Mouse (Mus musculus) forebrain, embryonic 12.5 days (tissue): ENCODE results near the gene Rims1. TPM values are rescaled to one million over a fixed set of nuclear protein-coding genes. Genes with fewer than 3 reads are reported as not detected.

Experiments
- ATAC-seq: fragments of 200-750 bp; cut with Nextera tagmentation; 2 replicates; pipeline ENCODE4 v1.8.0; 2017; ENCODE audit warnings: moderate TSS enrichment; ENCODE audit not compliant: low FRiP score
- H3K27ac ChIP-seq: fragments of 300-500 bp; sonication (generic); 2 replicates; pipeline ENCODE4 v1.5.1; 2016; ENCODE audit warnings: mild to moderate bottlenecking
- H3K27me3 ChIP-seq: fragments of 300-500 bp; sonication (generic); 2 replicates; pipeline ENCODE4 v1.6.1; 2016; ENCODE audit warnings: mild to moderate bottlenecking
- H3K36me3 ChIP-seq: fragments of 300-500 bp; sonication (generic); replicated peaks from 2 replicates; pipeline ENCODE4 v1.6.1; 2016; ENCODE audit warnings: mild to moderate bottlenecking
- H3K4me1 ChIP-seq: fragments of 300-500 bp; sonication (generic); 2 replicates; pipeline ENCODE4 v1.6.1; 2016
- H3K4me2 ChIP-seq: fragments of 300-500 bp; sonication (generic); 2 replicates; pipeline ENCODE4 v1.6.1; 2016; ENCODE audit warnings: mild to moderate bottlenecking, moderate library complexity
- H3K4me3 ChIP-seq: fragments of 300-500 bp; sonication (generic); replicated peaks from 2 replicates; pipeline ENCODE4 v1.5.1; 2016; ENCODE audit warnings: mild to moderate bottlenecking
- H3K9ac ChIP-seq: fragments of 300-500 bp; sonication (generic); 2 replicates; pipeline ENCODE4 v1.6.1; 2016; ENCODE audit warnings: mild to moderate bottlenecking
- H3K9me3 ChIP-seq: fragments of 300-500 bp; sonication (generic); 2 replicates; pipeline ENCODE4 v1.6.1; 2016
- WGBS: fragments of 180-500 bp; shearing (Covaris S2); methylation state at CpG from one replicate; pipeline ENCODE4 v1.1.7; 2016; 5-methylcytosine and 5-hydroxymethylcytosine counted together
- polyA plus RNA-seq: library from polyadenylated mRNA; unstranded; fragments of >200 nt; fragmentation: Nextera tagmentation; extraction: Ambion mirVana; gene quantifications from 2 replicates; pipeline ENCODE4 v1.2.1, GENCODE M21; 2016

The Rims1 gene
- polyA plus RNA-seq, 1 experiment from 2014 or later, result 5.4 TPM

GRCm38 (mm10) chr1:22293310-22293709 is 512.5 kb downstream of the Rims1 start:
- Histone ChIP-seq H3K4me2 (no peak overlapping the region), H3K27me3 (no peaks in the 10 kb centered on the region), H3K4me1 (peaks cover 3% of the 10 kb centered on the region; the same call in 1 of the 2 replicates), H3K27ac (no peak overlapping the region), H3K9me3 (no peaks in the 10 kb centered on the region), H3K4me3 (no peak overlapping the region), H3K36me3 (no peaks in the 10 kb centered on the region), H3K9ac (no peak overlapping the region)
- 83% methylated on average over 2 of the region's 2 CpGs for WGBS
- no peak for ATAC-seq

GRCm38 (mm10) chr1:22286807-22287206 is 519.0 kb downstream of the Rims1 start:
- H3K36me3 ChIP-seq, result no peaks in the 10 kb centered on the region
- ATAC-seq, result no peak
- H3K27ac ChIP-seq, result no peak overlapping the region
- H3K4me1 ChIP-seq, result no peaks in the 10 kb centered on the region
- WGBS, result 84% methylated on average over 2 of the region's 2 CpGs
- H3K4me2 ChIP-seq, result no peak overlapping the region
- no peak overlapping the region for H3K9ac ChIP-seq
- H3K4me3 ChIP-seq, result no peak overlapping the region
- H3K9me3 ChIP-seq, result no peaks in the 10 kb centered on the region
- no peaks in the 10 kb centered on the region for H3K27me3 ChIP-seq

GRCm38 (mm10) chr1:22279954-22280353 is 525.8 kb downstream of the Rims1 start:
- ATAC-seq, result no peak
- 79% methylated on average over 1 of the region's 1 CpGs for WGBS
- H3K36me3 ChIP-seq, result no peaks in the 10 kb centered on the region

GRCm38 (mm10) chr1:22274081-22274480 is 531.7 kb downstream of the Rims1 start:
- Histone ChIP-seq H3K36me3 (no peaks in the 10 kb centered on the region), H3K4me3 (no peak overlapping the region), H3K27me3 (no peaks in the 10 kb centered on the region), H3K27ac (no peak overlapping the region), H3K4me1 (no peaks in the 10 kb centered on the region), H3K9me3 (no peaks in the 10 kb centered on the region), H3K9ac (no peak overlapping the region), H3K4me2 (no peak overlapping the region)
- no peak for ATAC-seq
- 82% methylated on average over 2 of the region's 2 CpGs for WGBS

More at GRCm38 (mm10) chr1:22279954-22280353, 525.8 kb downstream of the Rims1 start:
- Histone ChIP-seq H3K27ac (no peak overlapping the region), H3K4me2 (no peak overlapping the region), H3K9ac (no peak overlapping the region), H3K4me1 (no peaks in the 10 kb centered on the region), H3K27me3 (no peaks in the 10 kb centered on the region), H3K9me3 (no peaks in the 10 kb centered on the region), H3K4me3 (no peak overlapping the region)

- no peak for ATAC-seq
- H3K9ac ChIP-seq, result no peak overlapping the region
These were observed 535.7 kb downstream of the Rims1 start for GRCm38 (mm10) chr1:22270131-22270530.

GRCm38 (mm10) chr1:22268581-22269359 is 537.0 kb downstream of the Rims1 start:
- H3K9me3 ChIP-seq, result no peaks in the 10 kb centered on the region
- 32% methylated on average over 15 of the region's 15 CpGs for WGBS
- H3K36me3 ChIP-seq, result no peaks in the 10 kb centered on the region
- no peak overlapping the region for H3K9ac ChIP-seq
- H3K27ac ChIP-seq, result no peak overlapping the region
- ATAC-seq, result peak; percentile 75
- no peak overlapping the region for H3K4me3 ChIP-seq
- H3K4me2 ChIP-seq, result no peak overlapping the region
- H3K4me1 ChIP-seq, result peaks cover 6% of the 10 kb centered on the region
- no peaks in the 10 kb centered on the region for H3K27me3 ChIP-seq

More at GRCm38 (mm10) chr1:22270131-22270530, 535.7 kb downstream of the Rims1 start:
- Histone ChIP-seq H3K36me3 (no peaks in the 10 kb centered on the region), H3K4me1 (peaks cover 6% of the 10 kb centered on the region), H3K4me3 (no peak overlapping the region), H3K9me3 (no peaks in the 10 kb centered on the region), H3K4me2 (no peak overlapping the region), H3K27me3 (no peaks in the 10 kb centered on the region), H3K27ac (no peak overlapping the region)
- WGBS, result 63% methylated on average over 5 of the region's 5 CpGs

GRCm38 (mm10) chr1:22266491-22266890 is 539.3 kb downstream of the Rims1 start:
- ATAC-seq, result no peak; the same call in 1 of the 2 replicates
- 49% methylated on average over 10 of the region's 10 CpGs for WGBS

GRCm38 (mm10) chr1:22265528-22265927 is 540.3 kb downstream of the Rims1 start:
- Histone ChIP-seq H3K27me3 (no peaks in the 10 kb centered on the region), H3K9me3 (no peaks in the 10 kb centered on the region), H3K9ac (no peak overlapping the region), H3K4me1 (peaks cover 6% of the 10 kb centered on the region), H3K4me2 (no peak overlapping the region), H3K27ac (no peak overlapping the region), H3K4me3 (no peak overlapping the region), H3K36me3 (no peaks in the 10 kb centered on the region)
- 77% methylated on average over 3 of the region's 3 CpGs for WGBS
- no peak for ATAC-seq

More at GRCm38 (mm10) chr1:22266491-22266890, 539.3 kb downstream of the Rims1 start:
- H3K4me2 ChIP-seq, result no peak overlapping the region
- H3K9ac ChIP-seq, result no peak overlapping the region
- no peaks in the 10 kb centered on the region for H3K9me3 ChIP-seq
- H3K27me3 ChIP-seq, result no peaks in the 10 kb centered on the region
- H3K4me3 ChIP-seq, result no peak overlapping the region
- no peak overlapping the region for H3K27ac ChIP-seq
- peaks cover 6% of the 10 kb centered on the region for H3K4me1 ChIP-seq
- no peaks in the 10 kb centered on the region for H3K36me3 ChIP-seq

- no peak overlapping the region for H3K4me3 ChIP-seq
- H3K36me3 ChIP-seq, result no peaks in the 10 kb centered on the region
- peaks cover 6% of the 10 kb centered on the region for H3K4me1 ChIP-seq
- no peak for ATAC-seq
- H3K27ac ChIP-seq, result no peak overlapping the region
- H3K4me2 ChIP-seq, result no peak overlapping the region
- 62% methylated on average over 6 of the region's 6 CpGs for WGBS
- no peaks in the 10 kb centered on the region for H3K27me3 ChIP-seq
- no peak overlapping the region for H3K9ac ChIP-seq
- H3K9me3 ChIP-seq, result no peaks in the 10 kb centered on the region
These were observed 543.4 kb downstream of the Rims1 start for GRCm38 (mm10) chr1:22262169-22262950.

GRCm38 (mm10) chr1:22261702-22262101 is 544.1 kb downstream of the Rims1 start:
- no peak overlapping the region for H3K9ac ChIP-seq
- no peak overlapping the region for H3K27ac ChIP-seq
- H3K9me3 ChIP-seq, result no peaks in the 10 kb centered on the region
- no peak overlapping the region for H3K4me2 ChIP-seq
- H3K27me3 ChIP-seq, result no peaks in the 10 kb centered on the region
- no peak overlapping the region for H3K4me3 ChIP-seq
- H3K4me1 ChIP-seq, result peaks cover 6% of the 10 kb centered on the region
- H3K36me3 ChIP-seq, result no peaks in the 10 kb centered on the region
- WGBS, result 83% methylated on average over 4 of the region's 4 CpGs
- ATAC-seq, result no peak

- Histone ChIP-seq H3K9ac (no peak overlapping the region), H3K4me3 (no peak overlapping the region), H3K27ac (no peak overlapping the region), H3K36me3 (no peaks in the 10 kb centered on the region), H3K4me1 (no peaks in the 10 kb centered on the region), H3K4me2 (no peak overlapping the region), H3K27me3 (no peaks in the 10 kb centered on the region), H3K9me3 (no peaks in the 10 kb centered on the region)
- ATAC-seq, result no peak
- 94% methylated on average over 2 of the region's 2 CpGs for WGBS
These were observed 545.5 kb downstream of the Rims1 start for GRCm38 (mm10) chr1:22260291-22260690.

- no peak overlapping the region for H3K9ac ChIP-seq
- no peaks in the 10 kb centered on the region for H3K9me3 ChIP-seq
- H3K4me3 ChIP-seq, result no peak overlapping the region
- H3K4me2 ChIP-seq, result no peak overlapping the region
- H3K36me3 ChIP-seq, result no peaks in the 10 kb centered on the region
- no peaks in the 10 kb centered on the region for H3K4me1 ChIP-seq
- no peak overlapping the region for H3K27ac ChIP-seq
- H3K27me3 ChIP-seq, result no peaks in the 10 kb centered on the region
- no peak for ATAC-seq
- WGBS, result 76% methylated on average over 4 of the region's 4 CpGs
These were observed 547.4 kb downstream of the Rims1 start for GRCm38 (mm10) chr1:22258356-22258755.
